Mouse (Mus musculus): ENCODE results near the gene Hist1h2bk.

The Hist1h2bk gene

GRCm38 (mm10) chr13:22014411-22014845 is 21.2 kb upstream of the Hist1h2bk start:
- DNase-seq (ENCODE audit: low read depth, low spot score) = peak; percentile 17

- peak; percentile 94 for DNase-seq (ENCODE audit: low read depth, low spot score)
These were observed 19.9 kb upstream of the Hist1h2bk start for GRCm38 (mm10) chr13:22015479-22016450.

- peak; percentile 62 for DNase-seq (ENCODE audit: low read depth, low spot score)
These were observed 15.5 kb upstream of the Hist1h2bk start for GRCm38 (mm10) chr13:22019934-22020835.

GRCm38 (mm10) chr13:22020901-22021339 is 14.8 kb upstream of the Hist1h2bk start:
- DNase-seq (ENCODE audit: low read depth, low spot score) = peak; percentile 57

- DNase-seq (ENCODE audit: low read depth, low spot score) = peak; percentile 27
These were observed 14.1 kb upstream of the Hist1h2bk start for GRCm38 (mm10) chr13:22021581-22021980.

GRCm38 (mm10) chr13:22022241-22022640 is 13.4 kb upstream of the Hist1h2bk start:
- peak; percentile 85 for DNase-seq (ENCODE audit: low read depth, low spot score)

GRCm38 (mm10) chr13:22026058-22027031 is 9.3 kb upstream of the Hist1h2bk start:
- DNase-seq (ENCODE audit: low read depth, low spot score) = peak; percentile 86

GRCm38 (mm10) chr13:22028673-22029460 is 6.8 kb upstream of the Hist1h2bk start:
- DNase-seq (ENCODE audit: low read depth, low spot score) = peak; percentile 90

- no peak for DNase-seq (ENCODE audit: low read depth, low spot score)
These were observed 5.7 kb upstream of the Hist1h2bk start for GRCm38 (mm10) chr13:22029928-22030327.

GRCm38 (mm10) chr13:22030493-22030892 is 5.2 kb upstream of the Hist1h2bk start:
- DNase-seq (ENCODE audit: low read depth, low spot score) = peak; percentile 69

- DNase-seq (ENCODE audit: low read depth, low spot score) = no peak
These were observed 1.8 kb upstream of the Hist1h2bk start for GRCm38 (mm10) chr13:22033741-22034442.

- DNase-seq (ENCODE audit: low read depth, low spot score) = no peak
These were observed 1.0 kb upstream of the Hist1h2bk start for GRCm38 (mm10) chr13:22034443-22035266.

GRCm38 (mm10) chr13:22036149-22036956 is 683 bp downstream of the Hist1h2bk start:
- DNase-seq (ENCODE audit: low read depth, low spot score) = peak; percentile 42

- DNase-seq (ENCODE audit: low read depth, low spot score) = no peak
These were observed 1.3 kb downstream of the Hist1h2bk start for GRCm38 (mm10) chr13:22036986-22037385.

GRCm38 (mm10) chr13:22037415-22037814 is 1.7 kb downstream of the Hist1h2bk start:
- DNase-seq (ENCODE audit: low read depth, low spot score) = no peak

- no peak for DNase-seq (ENCODE audit: low read depth, low spot score)
These were observed 3.7 kb downstream of the Hist1h2bk start for GRCm38 (mm10) chr13:22039364-22039763.

GRCm38 (mm10) chr13:22039951-22040463 is 4.3 kb downstream of the Hist1h2bk start:
- DNase-seq (ENCODE audit: low read depth, low spot score) = no peak
